Comparison of ENCODE assay signal across 8 mouse cellular contexts in the genomic region with DNA sequence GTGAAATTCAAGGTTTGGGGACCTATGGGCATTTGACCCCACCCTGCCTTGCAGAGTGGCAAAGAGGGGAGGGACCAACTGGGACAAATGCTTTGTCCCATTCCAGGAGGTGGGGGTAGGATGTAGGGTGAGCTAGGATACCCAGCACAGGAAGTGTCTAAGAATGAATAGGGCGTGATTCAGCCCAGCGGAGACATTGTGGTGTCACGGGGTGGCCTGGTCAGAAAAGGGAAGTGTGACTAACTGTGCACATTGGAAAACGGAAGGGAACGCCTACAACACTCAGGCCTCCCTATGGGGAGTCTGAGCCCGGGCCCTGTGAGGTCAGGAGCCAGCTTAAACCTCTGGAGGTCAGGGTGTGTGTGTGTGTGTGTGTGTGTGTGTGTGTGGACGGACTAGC. TPM values are rescaled to one million over a fixed set of nuclear protein-coding genes. Genes with fewer than 3 reads are reported as not detected.
DNase-seq lines count a peak whose midpoint lies in the region; ATAC-seq and TF ChIP-seq lines count a peak whose summit lies in the region.

No protein-coding gene starts in this region.

- no peak for TF ChIP-seq POLR2A in thymus, adult 2 months (IDR thresholded peaks at IDR 0.05; ENCODE audit: control insufficient read depth, extremely low read depth, insufficient read depth, low read length, poor library complexity)

- H3K4me2 ChIP-seq in midbrain, postnatal 0 days (ENCODE audit: low read depth, low read length, poor library complexity, severe bottlenecking): no peak overlapping the region
- no peak overlapping the region for H3K4me2 ChIP-seq in midbrain, embryonic 13.5 days (replicated peaks)
- H3K4me2 ChIP-seq in stomach, embryonic 16.5 days (ENCODE audit: low read depth, low read length): no peak overlapping the region
- H3K4me2 ChIP-seq in forebrain, embryonic 11.5 days (ENCODE audit: low read depth, low read length, severe bottlenecking): no peak overlapping the region

- no peaks in the 10 kb centered on the region for H3K9me3 ChIP-seq in midbrain, postnatal 0 days (ENCODE audit: low read length)
- no peaks in the 10 kb centered on the region for H3K9me3 ChIP-seq in midbrain, embryonic 13.5 days
- no peaks in the 10 kb centered on the region for H3K9me3 ChIP-seq in stomach, embryonic 16.5 days (replicated peaks; ENCODE audit: control insufficient read depth, low read length)
- no peaks in the 10 kb centered on the region for H3K9me3 ChIP-seq in forebrain, embryonic 11.5 days (ENCODE audit: control insufficient read depth, low read length)

- intact Hi-C loops in left cerebral cortex, postnatal 14 days (cut with DNase I): no loop called here

- peak overlapping the region; percentile 51; the same call in 1 of the 2 replicates for H3K27ac ChIP-seq in midbrain, postnatal 0 days (ENCODE audit: low read depth, low read length)
- H3K27ac ChIP-seq in midbrain, embryonic 13.5 days: no peak overlapping the region
- H3K27ac ChIP-seq in stomach, embryonic 16.5 days (ENCODE audit: low read length): no peak overlapping the region
- H3K27ac ChIP-seq in forebrain, embryonic 11.5 days (ENCODE audit: low read depth, low read length): no peak overlapping the region
- H3K27ac ChIP-seq in thymus, adult 2 months (ENCODE audit: control insufficient read depth, insufficient read depth, low read length): no peak overlapping the region

- 56% methylated on average over 7 of the region's 7 CpGs for WGBS in midbrain, postnatal 0 days
- WGBS in midbrain, embryonic 13.5 days: 62% methylated on average over 7 of the region's 7 CpGs
- 76% methylated on average over 7 of the region's 7 CpGs for WGBS in stomach, embryonic 16.5 days
- 84% methylated on average over 7 of the region's 7 CpGs for WGBS in forebrain, embryonic 11.5 days
- WGBS in thymus, adult 2 months: 24% methylated on average over 7 of the region's 7 CpGs

- TF ChIP-seq CTCF in midbrain, postnatal 0 days (IDR thresholded peaks at IDR 0.05): no peak
- TF ChIP-seq CTCF in thymus, adult 2 months (IDR thresholded peaks at IDR 0.05; ENCODE audit: borderline replicate concordance, control insufficient read depth, extremely low read depth, insufficient read depth, low read length, poor library complexity): no peak

- no peaks in the 10 kb centered on the region for H3K36me3 ChIP-seq in midbrain, postnatal 0 days (ENCODE audit: insufficient read depth, low read length)
- H3K36me3 ChIP-seq in midbrain, embryonic 13.5 days: no peaks in the 10 kb centered on the region
- H3K36me3 ChIP-seq in stomach, embryonic 16.5 days (ENCODE audit: control insufficient read depth, insufficient read depth, low read length): no peaks in the 10 kb centered on the region
- H3K36me3 ChIP-seq in forebrain, embryonic 11.5 days (ENCODE audit: control insufficient read depth, insufficient read depth, low read length): no peaks in the 10 kb centered on the region
- no peaks in the 10 kb centered on the region for H3K36me3 ChIP-seq in thymus, adult 2 months (ENCODE audit: control insufficient read depth, insufficient read depth, low read length)

- no peak for ATAC-seq in midbrain, postnatal 0 days (ENCODE audit: low FRiP score)
- no peak for ATAC-seq in midbrain, embryonic 13.5 days
- ATAC-seq in stomach, embryonic 16.5 days (ENCODE audit: insufficient read depth, low FRiP score): peak; percentile 49; the same call in 1 of the 2 replicates
- no peak for ATAC-seq in forebrain, embryonic 11.5 days (replicated peaks; ENCODE audit: low FRiP score)

- H3K4me1 ChIP-seq in midbrain, postnatal 0 days (ENCODE audit: insufficient read depth, low read length): peaks cover 23% of the 10 kb centered on the region
- H3K4me1 ChIP-seq in midbrain, embryonic 13.5 days (replicated peaks): peaks cover 61% of the 10 kb centered on the region
- H3K4me1 ChIP-seq in stomach, embryonic 16.5 days (ENCODE audit: control insufficient read depth, insufficient read depth, low read length): peaks cover 32% of the 10 kb centered on the region
- peaks cover 9% of the 10 kb centered on the region; the same call in 1 of the 2 replicates for H3K4me1 ChIP-seq in forebrain, embryonic 11.5 days (replicated peaks; ENCODE audit: control insufficient read depth, insufficient read depth, low read length)
- H3K4me1 ChIP-seq in thymus, adult 2 months (replicated peaks; ENCODE audit: control insufficient read depth, insufficient read depth, low read length): no peaks in the 10 kb centered on the region

- no peak for DNase-seq in midbrain, postnatal 0 days (ENCODE audit: low spot score)
- DNase-seq in heart, adult 8-10 months (ENCODE audit: low spot score): peak; percentile 90
- DNase-seq in kidney, postnatal 25 days: peak; percentile 61 to 87
- DNase-seq in left cerebral cortex, postnatal 14 days (ENCODE audit: low spot score in 2 of 2): no peak
- no peak for DNase-seq in forebrain, embryonic 11.5 days (ENCODE audit: low spot score)
- DNase-seq in thymus, adult 2 months: no peak

- H3K27me3 ChIP-seq in midbrain, postnatal 0 days (ENCODE audit: insufficient read depth, low read length): no peaks in the 10 kb centered on the region
- no peaks in the 10 kb centered on the region for H3K27me3 ChIP-seq in midbrain, embryonic 13.5 days
- H3K27me3 ChIP-seq in stomach, embryonic 16.5 days (ENCODE audit: control insufficient read depth, insufficient read depth, low read length): no peaks in the 10 kb centered on the region; the same call in 1 of the 2 replicates
- peaks cover 6% of the 10 kb centered on the region; the same call in 1 of the 2 replicates for H3K27me3 ChIP-seq in forebrain, embryonic 11.5 days (ENCODE audit: control insufficient read depth, insufficient read depth, low read length)
- peaks cover 5% of the 10 kb centered on the region; the same call in 1 of the 2 replicates for H3K27me3 ChIP-seq in thymus, adult 2 months (ENCODE audit: control insufficient read depth, insufficient read depth, low read length)

- H3K9ac ChIP-seq in midbrain, postnatal 0 days (replicated peaks; ENCODE audit: low read length, poor library complexity, severe bottlenecking): no peak overlapping the region
- H3K9ac ChIP-seq in midbrain, embryonic 13.5 days (replicated peaks): no peak overlapping the region
- no peak overlapping the region for H3K9ac ChIP-seq in stomach, embryonic 16.5 days (ENCODE audit: low read length)
- no peak overlapping the region for H3K9ac ChIP-seq in forebrain, embryonic 11.5 days (ENCODE audit: low read length)

- no peak overlapping the region for H3K4me3 ChIP-seq in midbrain, postnatal 0 days (ENCODE audit: low read depth, low read length)
- H3K4me3 ChIP-seq in midbrain, embryonic 13.5 days (replicated peaks): no peak overlapping the region
- no peak overlapping the region for H3K4me3 ChIP-seq in stomach, embryonic 16.5 days (replicated peaks; ENCODE audit: low read length)
- no peak overlapping the region for H3K4me3 ChIP-seq in forebrain, embryonic 11.5 days (ENCODE audit: low read depth, low read length)
- no peak overlapping the region for H3K4me3 ChIP-seq in thymus, adult 2 months (ENCODE audit: control insufficient read depth, insufficient read depth, low read length)

RNA-seq across cellular contexts. Expression of a gene that starts 3.8 kb away (rescaled TPM):
- total RNA-seq in midbrain, postnatal 0 days (2014; rRNA removed): 9.6 and 14.0 TPM in 2 replicates
- 4.3 and 5.8 TPM in 2 replicates for polyA plus RNA-seq in midbrain, postnatal 0 days (2015; fragmentation: Nextera tagmentation; extraction: Ambion mirVana)
- 4.7 and 6.2 TPM in 2 replicates for polyA plus RNA-seq in midbrain, embryonic 13.5 days (2015; fragmentation: Nextera tagmentation; extraction: Ambion mirVana)
- total RNA-seq in heart, adult 8-10 months (2022): 100 to 1,000 TPM in 2 of 4 experiments, 10 to 100 TPM in 2; 78.8 to 113 (median 105) TPM
- polyA plus RNA-seq in stomach, embryonic 16.5 days (2015; fragmentation: Nextera tagmentation; extraction: Ambion mirVana): 2.7 and 3.2 TPM in 2 replicates
- total RNA-seq in left cerebral cortex, postnatal 14 days (2021): 10 to 100 TPM; 28.4 to 28.7 TPM
- 3.3 and 4.9 TPM in 2 replicates for polyA plus RNA-seq in forebrain, embryonic 11.5 days (2014; fragmentation: Nextera tagmentation; extraction: Ambion mirVana)
- 3.3 and 6.8 TPM in 2 replicates for polyA plus RNA-seq in thymus, adult 2 months (2012; rRNA removed)

RNA-seq across cellular contexts. Expression of a gene that starts 43.6 kb away (rescaled TPM):
- total RNA-seq in midbrain, postnatal 0 days (2014; rRNA removed): 38.9 and 39.7 TPM in 2 replicates
- 88.1 and 90.9 TPM in 2 replicates for polyA plus RNA-seq in midbrain, postnatal 0 days (2015; fragmentation: Nextera tagmentation; extraction: Ambion mirVana)
- 83.1 and 85.9 TPM in 2 replicates for polyA plus RNA-seq in midbrain, embryonic 13.5 days (2015; fragmentation: Nextera tagmentation; extraction: Ambion mirVana)
- total RNA-seq in heart, adult 8-10 months (2022): 100 to 1,000 TPM; 257 to 301 (median 279) TPM
- polyA plus RNA-seq in stomach, embryonic 16.5 days (2015; fragmentation: Nextera tagmentation; extraction: Ambion mirVana): 107 and 116 TPM in 2 replicates
- 10 to 100 TPM; 87.9 to 94.6 TPM for total RNA-seq in left cerebral cortex, postnatal 14 days (2021)
- polyA plus RNA-seq in forebrain, embryonic 11.5 days (2014; fragmentation: Nextera tagmentation; extraction: Ambion mirVana): 78.8 and 83.0 TPM in 2 replicates
- 14.5 and 15.2 TPM in 2 replicates for polyA plus RNA-seq in thymus, adult 2 months (2012; rRNA removed)

Comparison
In these comparisons a context has a peak if more than half of its experiments do, and no peak if none do; other contexts are left out.
1. DNase-seq: peak in heart, adult 8-10 months (single experiment) and kidney, postnatal 25 days (2 of 2); none in midbrain, postnatal 0 days (single experiment), left cerebral cortex, postnatal 14 days (0 of 2), forebrain, embryonic 11.5 days (single experiment) and thymus, adult 2 months (single experiment).